Mouse (Mus musculus): ENCODE data around the gene Irf2bp1. TPM values are rescaled to one million over a fixed set of nuclear protein-coding genes. Genes with fewer than 3 reads are reported as not detected.

Irf2bp1 gene
- total RNA-seq, 2 experiments from 2014 or later, result 46.3 to 53.5 TPM

- DNase-seq (ENCODE audit: low spot score in 2 of 2), result peak; percentile 64 to 72
- intact Hi-C loops (cut with DNase I), result loop anchor here (5.0 kb wide), 2 partner anchors 35 to 95 kb away; no protein-coding TSS in a partner anchor
Measured at GRCm38 (mm10) chr7:18992294-18992675, 11.6 kb upstream of the Irf2bp1 start.

- intact Hi-C loops (cut with DNase I), result loop anchor here (5.0 kb wide), 2 partner anchors 36 to 96 kb away; no protein-coding TSS in a partner anchor
- DNase-seq (ENCODE audit: low spot score in 2 of 2), result no peak
Measured at GRCm38 (mm10) chr7:18993036-18993435, 10.8 kb upstream of the Irf2bp1 start.

GRCm38 (mm10) chr7:18998835-18999234 lies 5.0 kb upstream of the Irf2bp1 start:
- no peak for DNase-seq (ENCODE audit: low spot score in 2 of 2)
- intact Hi-C loops (cut with DNase I), result no loop called here

DNA sequence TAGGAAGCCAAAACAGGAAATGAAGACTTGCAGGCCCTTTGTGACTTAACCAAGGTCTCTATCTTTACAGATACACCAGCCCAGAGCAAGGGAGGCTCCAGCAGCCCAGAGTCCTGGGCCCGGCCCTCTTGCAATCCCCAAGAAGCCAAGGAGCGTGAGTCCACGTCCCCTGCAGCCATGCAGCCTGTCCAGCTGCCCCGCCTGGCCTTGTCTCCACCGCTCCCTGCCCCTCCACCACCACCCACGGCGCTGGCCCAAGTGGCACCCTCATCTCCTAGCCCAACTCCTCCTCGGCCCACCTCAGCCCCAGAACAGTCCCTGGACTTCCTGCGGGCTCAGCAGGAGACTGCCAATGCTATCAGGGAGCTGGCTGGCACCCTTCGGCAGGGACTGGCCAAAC lies 3.4 kb upstream of the Irf2bp1 start:
- intact Hi-C loops (cut with DNase I), result loop anchor here (5.0 kb wide), 1 partner anchor 108 kb away; no protein-coding TSS in a partner anchor
- no peak for DNase-seq (ENCODE audit: low spot score in 2 of 2)

GRCm38 (mm10) chr7:19001066-19001806 lies 2.6 kb upstream of the Irf2bp1 start:
- no peak for DNase-seq (ENCODE audit: low spot score in 2 of 2)
- intact Hi-C loops (cut with DNase I), result loop anchor here (5.0 kb wide), 1 partner anchor 109 kb away; no protein-coding TSS in a partner anchor

DNA sequence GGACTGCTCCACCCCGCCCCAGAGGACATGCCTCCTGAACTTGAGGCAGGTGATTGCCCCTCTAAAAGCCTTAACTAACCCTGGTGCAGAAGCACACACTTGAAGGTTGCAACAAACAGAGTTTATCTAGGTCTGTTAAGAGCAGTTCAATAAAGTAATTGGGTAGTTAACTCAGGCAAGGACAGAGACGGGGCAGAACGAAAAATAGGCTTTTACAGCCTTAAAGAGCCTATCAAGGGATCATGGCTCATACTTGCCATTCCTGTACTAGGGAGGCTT lies 2.1 kb upstream of the Irf2bp1 start:
- DNase-seq (ENCODE audit: low spot score in 2 of 2), result no peak
- intact Hi-C loops (cut with DNase I), result loop anchor here (5.0 kb wide), 1 partner anchor 109 kb away; no protein-coding TSS in a partner anchor

GRCm38 (mm10) chr7:19002115-19002514 lies 1.7 kb upstream of the Irf2bp1 start:
- intact Hi-C loops (cut with DNase I), result loop anchor here (5.0 kb wide), 1 partner anchor 110 kb away; no protein-coding TSS in a partner anchor
- DNase-seq (ENCODE audit: low spot score in 2 of 2), result no peak

GRCm38 (mm10) chr7:19002848-19003498 lies 871 bp upstream of the Irf2bp1 start:
- intact Hi-C loops (cut with DNase I), result loop anchor here (5.0 kb wide), 1 partner anchor 111 kb away; no protein-coding TSS in a partner anchor
- DNase-seq (ENCODE audit: low spot score in 2 of 2), result peak; percentile 79 to 83

- peak in 1 of 2 experiments; percentile 40 for DNase-seq (ENCODE audit: low spot score in 2 of 2)
- intact Hi-C loops (cut with DNase I), result loop anchor here (5.0 kb wide), 1 partner anchor 112 kb away; no protein-coding TSS in a partner anchor
Measured at GRCm38 (mm10) chr7:19004631-19005079, 811 bp downstream of the Irf2bp1 start.

GRCm38 (mm10) chr7:19005417-19006121 lies 1.7 kb downstream of the Irf2bp1 start:
- intact Hi-C loops (cut with DNase I), result no loop called here

DNA sequence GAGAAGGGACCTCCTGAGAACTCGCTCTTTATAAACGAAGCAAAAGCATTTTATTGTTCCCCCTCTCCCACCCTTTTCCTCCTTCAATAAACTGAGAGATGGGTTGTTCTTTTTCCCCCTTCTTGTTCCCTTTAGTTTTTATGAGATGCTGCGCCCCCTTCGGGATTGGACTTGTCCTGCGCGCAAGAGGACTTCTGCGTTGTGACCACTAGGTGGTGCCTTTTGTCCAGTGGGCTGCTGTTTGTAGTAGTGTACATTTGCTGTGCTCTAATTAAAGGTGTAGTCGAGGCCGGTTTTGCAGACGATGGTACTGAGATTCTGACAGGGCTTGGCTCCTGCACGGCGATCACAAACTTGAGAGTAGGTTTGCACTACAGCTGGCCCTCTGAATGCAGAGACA lies 2.6 kb downstream of the Irf2bp1 start:
- intact Hi-C loops (cut with DNase I), result no loop called here
- DNase-seq (ENCODE audit: low spot score in 2 of 2), result peak; percentile 67 to 84

More at GRCm38 (mm10) chr7:19005417-19006121, 1.7 kb downstream of the Irf2bp1 start:
- no peak for DNase-seq (ENCODE audit: low spot score in 2 of 2)

GRCm38 (mm10) chr7:19007026-19007977 lies 3.5 kb downstream of the Irf2bp1 start:
- no peak for DNase-seq (ENCODE audit: low spot score in 2 of 2)
- intact Hi-C loops (cut with DNase I), result no loop called here

DNA sequence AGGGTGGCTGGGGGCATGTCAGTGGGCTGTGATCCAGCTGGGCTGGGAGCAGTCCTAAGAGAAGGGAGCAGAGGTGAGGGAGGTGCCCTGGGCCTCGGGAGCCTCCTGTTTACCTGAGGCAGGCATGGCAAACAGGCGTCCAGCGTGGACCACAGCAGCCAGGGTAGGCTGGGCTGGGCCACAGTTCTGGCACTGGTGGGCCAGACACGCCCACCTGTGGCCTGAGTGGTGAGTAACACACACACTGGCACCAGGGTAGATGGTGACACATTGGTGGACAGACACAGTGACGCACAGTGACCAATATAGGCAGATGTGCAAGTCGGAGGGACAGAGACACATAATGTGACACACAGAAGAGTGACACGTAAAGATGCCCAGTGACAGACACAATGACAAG lies 6.7 kb downstream of the Irf2bp1 start:
- DNase-seq (ENCODE audit: low spot score in 2 of 2), result no peak
- intact Hi-C loops (cut with DNase I), result no loop called here

GRCm38 (mm10) chr7:19012025-19012621 lies 8.3 kb downstream of the Irf2bp1 start:
- no peak for DNase-seq (ENCODE audit: low spot score in 2 of 2)
- intact Hi-C loops (cut with DNase I), result no loop called here

GRCm38 (mm10) chr7:19012882-19013281 lies 9.0 kb downstream of the Irf2bp1 start:
- intact Hi-C loops (cut with DNase I), result no loop called here
- no peak for DNase-seq (ENCODE audit: low spot score in 2 of 2)

DNA sequence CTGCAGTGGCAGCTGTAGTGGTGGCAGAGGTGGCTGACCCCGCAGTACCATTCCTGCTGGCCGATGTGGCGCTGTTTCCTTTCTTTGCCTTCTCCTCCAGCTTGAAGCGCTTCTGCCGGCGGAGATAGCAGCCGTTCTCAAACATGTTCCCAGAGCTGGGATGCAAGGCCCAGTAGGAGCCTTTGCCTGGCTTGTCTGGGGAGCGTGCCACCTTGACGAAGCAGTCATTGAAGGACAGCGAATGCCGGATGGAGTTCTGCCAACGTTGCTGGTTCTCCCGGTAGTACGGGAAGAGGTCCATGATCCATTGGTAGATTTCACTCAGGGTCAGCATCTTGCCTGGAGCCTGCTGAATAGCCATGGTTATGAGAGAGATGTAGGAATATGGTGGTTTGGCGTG lies 10.6 kb downstream of the Irf2bp1 start:
- DNase-seq (ENCODE audit: low spot score in 2 of 2), result no peak
- intact Hi-C loops (cut with DNase I), result no loop called here

GRCm38 (mm10) chr7:19016042-19016441 lies 12.2 kb downstream of the Irf2bp1 start:
- intact Hi-C loops (cut with DNase I), result no loop called here
- no peak for DNase-seq (ENCODE audit: low spot score in 2 of 2)

DNA sequence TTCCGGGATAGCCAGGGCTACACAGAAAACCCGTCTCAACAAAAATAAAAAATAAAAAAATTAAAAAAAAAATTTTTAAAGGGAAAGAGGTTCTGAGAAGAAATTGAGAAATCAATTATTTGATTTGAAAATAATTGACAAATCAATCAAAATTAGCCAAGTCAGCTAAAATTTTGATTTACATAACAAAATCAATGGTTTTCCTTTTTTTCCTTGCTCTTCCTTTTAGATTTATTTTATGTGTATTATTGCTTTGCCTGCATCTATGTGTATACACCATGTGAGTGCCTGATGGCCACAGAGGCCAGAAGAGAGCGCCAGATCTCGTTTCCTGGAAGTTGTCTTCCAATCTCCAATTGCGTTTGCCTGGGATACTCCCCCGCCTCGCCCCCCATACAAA lies 14.1 kb downstream of the Irf2bp1 start:
- intact Hi-C loops (cut with DNase I), result no loop called here
- no peak for DNase-seq (ENCODE audit: low spot score in 2 of 2)

DNA sequence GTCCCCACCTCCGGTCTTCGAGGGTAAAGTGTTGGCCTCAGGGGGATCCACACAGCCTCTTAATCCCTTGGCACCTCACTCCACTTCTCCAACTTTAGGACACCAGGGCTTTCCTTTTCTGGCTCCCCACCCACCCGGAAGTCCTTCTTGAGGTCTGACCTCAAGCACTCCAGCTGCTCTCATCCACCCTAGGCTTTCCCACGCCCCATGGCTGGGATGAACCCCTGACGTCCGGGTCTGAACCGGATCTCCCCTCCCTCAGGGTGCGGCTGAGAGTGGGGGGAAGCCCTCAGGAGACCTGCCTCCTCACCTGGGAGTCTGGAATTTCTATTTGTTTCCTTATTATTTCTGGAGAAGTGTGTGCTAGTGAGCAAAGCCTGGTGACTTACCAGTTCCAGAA lies 17.2 kb downstream of the Irf2bp1 start:
- intact Hi-C loops (cut with DNase I), result no loop called here
- no peak for DNase-seq (ENCODE audit: low spot score in 2 of 2)
